Mouse (Mus musculus): Measurements from ENCODE around the gene Stxbp4.

GRCm38 (mm10) chr11:90553963-90554362 lies 83.9 kb downstream of the Stxbp4 start:
- TF ChIP-seq POLR2A (IDR thresholded peaks at IDR 0.05; ENCODE audit: borderline replicate concordance, extremely low read depth, low read depth, low read length) (no peak), CTCF (IDR thresholded peaks at IDR 0.05; ENCODE audit: insufficient read depth, low read length) (no peak)

Data from lung, adult 2 months (tissue).